Mouse (Mus musculus): ENCODE measurements at regions not wholly inside any gene's neighbourhood (a gene's known extent, or its start where the extent isn't known, plus 50 kb on each side); places are given as distances from the start of the nearest gene placed in this dataset.

DNA sequence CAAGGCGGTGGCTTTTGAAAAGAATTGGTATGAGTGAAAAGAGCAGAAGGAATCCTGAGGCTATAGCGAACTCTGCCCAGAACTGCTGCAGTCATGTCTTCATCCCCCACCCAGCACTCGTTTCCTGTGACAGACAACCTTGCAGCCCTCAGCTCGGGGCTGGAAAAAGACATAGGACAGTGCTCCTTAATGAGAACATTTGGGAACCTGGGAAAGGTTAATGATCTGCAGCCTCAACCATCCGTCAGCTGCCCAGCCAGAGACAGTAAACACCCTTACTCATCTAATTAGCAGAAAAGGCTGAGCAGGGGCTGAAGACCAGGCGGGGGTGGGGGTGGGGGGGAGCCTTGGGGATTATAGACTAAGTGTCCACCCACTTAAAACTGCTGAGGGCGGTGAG lies 76.3 kb upstream of the Arhgap36 start:
- DNase-seq (ENCODE audit: low read depth, low spot score), result no peak

DNA sequence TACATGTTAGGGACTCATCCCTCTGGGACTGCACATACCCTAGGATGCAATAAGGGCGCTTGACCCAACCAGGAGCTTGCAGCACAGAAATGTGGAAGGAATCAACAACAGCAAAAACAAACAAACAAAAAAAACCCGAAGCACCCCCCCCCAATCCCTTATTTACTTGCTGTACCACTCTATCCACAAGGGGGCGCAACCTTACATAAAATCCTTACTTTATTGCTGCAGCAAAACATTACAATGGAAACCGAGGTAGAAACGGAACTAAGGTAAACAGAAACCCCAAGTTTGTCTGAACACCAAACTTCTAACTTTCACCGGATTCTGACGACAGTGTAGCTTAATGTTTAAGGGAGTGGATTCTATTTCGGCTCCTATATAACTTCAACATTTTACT lies 86.7 kb upstream of the Arhgap36 start:
- DNase-seq (ENCODE audit: low read depth, low spot score), result peak; percentile 27

DNA sequence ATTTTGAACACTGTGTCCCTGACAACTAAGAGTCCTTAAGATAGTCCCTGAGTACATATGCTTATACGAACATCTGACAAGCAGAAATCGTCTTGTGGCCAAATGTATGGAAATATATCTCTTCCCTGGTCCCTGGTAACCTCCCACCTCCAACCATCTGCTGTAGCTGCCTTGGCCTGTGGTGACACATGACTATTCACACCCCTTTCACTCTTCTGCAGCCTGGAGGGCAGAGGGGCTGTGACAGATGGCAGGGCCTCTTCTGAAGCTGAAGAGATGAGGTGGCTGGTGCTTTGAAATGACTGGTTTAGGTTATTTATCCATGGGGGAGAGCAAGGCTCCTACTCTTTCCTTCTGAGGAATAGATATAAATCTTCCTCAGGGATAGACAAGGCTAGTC lies 82.3 kb upstream of the Enox2 start:
- DNase-seq (ENCODE audit: low read depth, low spot score), result no peak

DNA sequence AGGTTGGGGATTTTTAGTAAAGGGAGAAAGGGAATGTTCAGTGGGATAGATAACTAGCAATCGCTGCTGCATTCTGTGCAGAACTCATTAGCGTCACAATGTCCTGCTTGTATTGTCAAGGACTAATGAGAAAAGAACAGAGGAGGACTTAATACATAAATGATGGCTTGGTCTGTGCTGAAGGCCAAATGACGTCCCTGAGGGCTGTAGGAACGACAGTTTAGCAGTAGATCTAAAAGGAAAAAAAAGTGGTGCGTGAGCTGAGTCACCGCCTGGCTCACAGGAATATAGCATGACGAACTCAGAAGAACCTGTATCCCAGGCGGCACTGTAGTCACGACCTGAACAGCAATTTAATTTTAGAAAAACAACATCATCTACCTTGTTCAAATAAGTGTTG lies 81.3 kb upstream of the Enox2 start:
- DNase-seq (ENCODE audit: low read depth, low spot score), result peak; percentile 2

DNA sequence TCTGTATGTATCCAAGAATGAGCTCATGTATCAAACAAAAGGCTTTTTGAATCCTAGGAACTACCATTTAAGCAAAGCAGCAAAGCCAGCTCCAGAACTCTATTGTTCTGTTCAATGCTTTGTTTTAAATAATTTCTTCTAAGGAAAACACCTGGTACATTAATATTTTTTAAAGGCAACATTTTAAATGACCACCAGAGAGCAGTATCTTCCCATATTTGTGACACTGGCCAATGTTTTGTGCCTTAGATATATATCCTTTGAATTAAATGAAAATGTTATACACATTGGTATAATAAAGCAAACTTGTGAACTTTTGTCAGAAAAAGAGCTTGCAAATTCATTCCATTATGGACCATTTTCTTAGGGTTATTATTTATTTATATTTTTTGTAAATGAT lies 58.4 kb upstream of the Enox2 start:
- no peak for DNase-seq (ENCODE audit: low read depth, low spot score)
